Comparison of ENCODE assay signal across 16 mouse cellular contexts in genomic region chr2:132691731-132692130, GRCm38 (mm10). TPM values are rescaled to one million over a fixed set of nuclear protein-coding genes. Genes with fewer than 3 reads are reported as not detected.
A peak's percentile ranks its signal among the peaks of the same experiment; 100 is the strongest.
DNase-seq lines count a peak whose midpoint lies in the region; ATAC-seq and TF ChIP-seq lines count a peak whose summit lies in the region.
"Had no signal": no experiment of that assay in that cellular context is flagged by ENCODE, and none has a peak within 500 bp of the region (broad histone marks: within the 10 kb centered on the region; RNA-seq: fewer than 3 reads in every experiment).

No protein-coding gene starts in this region.

- no peaks in the 10 kb centered on the region for H3K79me2 ChIP-seq in heart, adult 2 months (replicated peaks; ENCODE audit: control insufficient read depth, insufficient read depth, low read length)

- H3K9ac ChIP-seq in heart, adult 2 months (ENCODE audit: low read depth, low read length) = peak overlapping the region; percentile 28; the same call in 1 of the 2 replicates
- H3K9ac ChIP-seq: forebrain, embryonic 12.5 days; limb, embryonic 15.5 days had no signal

- TF ChIP-seq CTCF in heart, adult 2 months (IDR thresholded peaks at IDR 0.05) = no peak
- TF ChIP-seq CTCF in spleen, adult 2 months (IDR thresholded peaks at IDR 0.05; ENCODE audit: extremely low read depth, insufficient read depth, insufficient read length, insufficient replicate concordance) = no peak
- no peak for TF ChIP-seq CTCF in small intestine, adult 2 months (IDR thresholded peaks at IDR 0.05; ENCODE audit: extremely low read depth, insufficient read length, insufficient replicate concordance, low read depth, low read length)

- peak; percentile 69 for TF ChIP-seq EP300 in heart, adult 2 months (IDR thresholded peaks at IDR 0.05; ENCODE audit: insufficient read depth, low read depth, low read length)

- H3K4me3 ChIP-seq in heart, adult 2 months = no peak overlapping the region
- H3K4me3 ChIP-seq in spleen, adult 2 months (ENCODE audit: extremely low read depth, insufficient read depth, insufficient read length) = no peak overlapping the region
- no peak overlapping the region for H3K4me3 ChIP-seq in small intestine, adult 2 months (ENCODE audit: low read depth, low read length)
- H3K4me3 ChIP-seq: forebrain, embryonic 12.5 days; limb, embryonic 15.5 days had no signal

- ATAC-seq in inflammation-experienced regulatory T-cells, adult 6 months = peak; percentile 13

- H3K27ac ChIP-seq in heart, adult 2 months = peak overlapping the region; percentile 83
- peak overlapping the region; percentile 54 for H3K27ac ChIP-seq in spleen, adult 2 months (ENCODE audit: insufficient read depth, low read length)
- H3K27ac ChIP-seq in small intestine, adult 2 months (ENCODE audit: insufficient read depth, low read depth, low read length) = 0 out of 2 replicates have a peak overlapping the region, but pooled peaks have one; percentile 4
- H3K27ac ChIP-seq: forebrain, embryonic 12.5 days; limb, embryonic 15.5 days; macrophage had no signal

- peak in 1 of 2 experiments; percentile 50 for DNase-seq in heart, adult 2 months
- DNase-seq in heart, postnatal 36 days = no peak
- DNase-seq in spleen, adult 2 months (ENCODE audit: low read depth in 1 of 2, low spot score in 2 of 2) = no peak
- no peak for DNase-seq in spleen, postnatal 36 days (ENCODE audit: low spot score in 2 of 2)
- no peak for DNase-seq in ovary, postnatal 36 days (ENCODE audit: low spot score)
- DNase-seq in kidney, adult 18-20 months = no peak
- DNase-seq: adrenal gland, postnatal 36 days; gastrocnemius, postnatal 10 days; midbrain, embryonic 14.5 days; thymus, adult 2 months had no signal

- peaks cover 11% of the 10 kb centered on the region for H3K36me3 ChIP-seq in heart, adult 2 months (ENCODE audit: control insufficient read depth, insufficient read depth, low read length)
- H3K36me3 ChIP-seq in spleen, adult 2 months (ENCODE audit: control insufficient read depth, insufficient read depth, low read length) = peaks cover 2% of the 10 kb centered on the region; the same call in 1 of the 2 replicates
- H3K36me3 ChIP-seq in small intestine, adult 2 months (ENCODE audit: control insufficient read depth, insufficient read depth, low read length) = peaks cover 1% of the 10 kb centered on the region; the same call in 1 of the 2 replicates

- 46% methylated on average over 7 of the region's 7 CpGs for WGBS in heart, adult 2 months
- 85% methylated on average over 7 of the region's 7 CpGs for WGBS in spleen, adult 2 months
- WGBS in small intestine, adult 2 months = 63% methylated on average over 7 of the region's 7 CpGs

- peak; percentile 70; the same call in 1 of the 2 replicates for TF ChIP-seq POLR2A in heart, adult 2 months (IDR thresholded peaks at IDR 0.05; ENCODE audit: insufficient read depth, low read depth, low read length)
- TF ChIP-seq POLR2A in spleen, adult 2 months (IDR thresholded peaks at IDR 0.05; ENCODE audit: low read depth, low read length) = no peak
- no peak for TF ChIP-seq POLR2A in small intestine, adult 2 months (IDR thresholded peaks at IDR 0.05; ENCODE audit: low read depth, low read length)

- peaks cover 12% of the 10 kb centered on the region for H3K4me1 ChIP-seq in heart, adult 2 months (ENCODE audit: control insufficient read depth, insufficient read depth, low read length)
- H3K4me1 ChIP-seq in spleen, adult 2 months (ENCODE audit: control insufficient read depth, insufficient read depth, insufficient read length) = peaks cover 4% of the 10 kb centered on the region
- H3K4me1 ChIP-seq in small intestine, adult 2 months (ENCODE audit: control insufficient read depth, insufficient read depth, insufficient read length, low read length) = peaks cover 17% of the 10 kb centered on the region

- intact Hi-C loops in heart, adult 2 months (cut with DNase I) = no loop called here
- intact Hi-C loops in heart, postnatal 36 days (cut with DNase I) = no loop called here

- H3K27me3 ChIP-seq in heart, adult 2 months (ENCODE audit: control insufficient read depth, insufficient read depth, low read length) = no peaks in the 10 kb centered on the region
- H3K27me3 ChIP-seq in spleen, adult 2 months (ENCODE audit: control insufficient read depth, insufficient read depth, low read length) = no peaks in the 10 kb centered on the region
- no peaks in the 10 kb centered on the region for H3K27me3 ChIP-seq in small intestine, adult 2 months (ENCODE audit: control insufficient read depth, insufficient read depth, low read length)
- H3K27me3 ChIP-seq: CH12.LX; forebrain, embryonic 12.5 days; limb, embryonic 15.5 days had no signal

RNA-seq across cellular contexts. Expression of gene Shld1, which starts 5.0 kb away (rescaled TPM):
- 10 to 100 TPM; 34.8 to 57.6 TPM for total RNA-seq in heart, adult 2 months (2021)
- polyA plus RNA-seq in heart, adult 2 months (2012; rRNA removed) = 37.8 and 50.5 TPM in 2 replicates
- 10 to 100 TPM; 49.3 to 59.3 TPM for total RNA-seq in heart, postnatal 36 days (2021)
- 12.7 TPM in 2 replicates for polyA plus RNA-seq in spleen, adult 2 months (2012; rRNA removed)
- polyA plus RNA-seq in inflammation-experienced regulatory T-cells, adult 6 months (2017; shearing (Covaris generic)) = 10 to 100 TPM; 14.9 to 43.3 (median 35.0) TPM
- polyA plus RNA-seq in small intestine, adult 2 months (2012; rRNA removed) = 4.6 and 8.9 TPM in 2 replicates

Comparison
In these comparisons a context has a peak if more than half of its experiments do, and no peak if none do; other contexts are left out.
1. H3K27ac ChIP-seq: peak in every context shown above with its lines; median percentile 83 in heart, adult 2 months; 54 in spleen, adult 2 months; 4 in small intestine, adult 2 months.